Mouse (Mus musculus) frontal cortex, adult 2 months (tissue): Measurements from ENCODE around the gene Tulp3. TPM values are rescaled to one million over a fixed set of nuclear protein-coding genes. Genes with fewer than 3 reads are reported as not detected.

Experiments
- polyA plus RNA-seq: library from polyadenylated mRNA; depleted of rRNA; stranded (reverse); fragments of >200 nt; gene quantifications from 2 replicates; pipeline ENCODE4 v1.2.3, GENCODE M21; 2012; rRNA removed

The Tulp3 gene
- polyA plus RNA-seq, 1 experiment = 35.9 TPM

Other genes with a start within 250 kb of the Tulp3 start
- gene Tspan9, start 212.3 kb downstream of the Tulp3 start, polyA plus RNA-seq = 56.9 and 60.6 TPM in 2 replicates
- 0.34 and 0.40 TPM in 2 replicates for gene Tead4, start 55.0 kb downstream of the Tulp3 start, polyA plus RNA-seq
- 13.9 and 15.3 TPM in 2 replicates for gene Rhno1, start 7.1 kb upstream of the Tulp3 start, polyA plus RNA-seq
- gene Foxm1, start 7.1 kb upstream of the Tulp3 start, polyA plus RNA-seq = 2.2 TPM in 2 replicates
- gene Tex52, start 19.6 kb upstream of the Tulp3 start, polyA plus RNA-seq = 1.9 and 2.0 TPM in 2 replicates
- gene Gm44596, start 19.7 kb upstream of the Tulp3 start, polyA plus RNA-seq = not detected in 2 replicates
- gene Nrip2, start 43.4 kb upstream of the Tulp3 start, polyA plus RNA-seq = 21.2 and 22.7 TPM in 2 replicates
- 27.4 and 28.2 TPM in 2 replicates for gene Itfg2, start 69.1 kb upstream of the Tulp3 start, polyA plus RNA-seq
- gene Fkbp4, start 82.8 kb upstream of the Tulp3 start, polyA plus RNA-seq = 124 and 128 TPM in 2 replicates
- gene Pzp, start 170.9 kb upstream of the Tulp3 start, polyA plus RNA-seq = not detected in 2 replicates
- gene A2ml1, start 225.8 kb upstream of the Tulp3 start, polyA plus RNA-seq = 16.5 and 18.7 TPM in 2 replicates